17 mouse cellular contexts compared by ENCODE assay signal in genomic region chr3:130961704-130962103, GRCm38 (mm10).
DNase-seq lines count a peak whose midpoint lies in the region; ATAC-seq lines count a peak whose summit lies in the region.
"Had no signal": no experiment of that assay in that cellular context is flagged by ENCODE, and none has a peak within 500 bp of the region (broad histone marks: within the 10 kb centered on the region; RNA-seq: fewer than 3 reads in every experiment).

No protein-coding gene starts in this region.

- peak overlapping the region; percentile 50; the same call in 1 of the 2 replicates for H3K9ac ChIP-seq in heart, embryonic 13.5 days
- peak overlapping the region; percentile 40; the same call in 1 of the 2 replicates for H3K9ac ChIP-seq in forebrain, embryonic 14.5 days (ENCODE audit: low read length)
- H3K9ac ChIP-seq in hindbrain, embryonic 16.5 days (ENCODE audit: low read depth, low read length): no peak overlapping the region
- no peak overlapping the region for H3K9ac ChIP-seq in neural tube, embryonic 14.5 days (replicated peaks; ENCODE audit: low read depth, low read length)
- H3K9ac ChIP-seq: heart, embryonic 12.5 days; liver, embryonic 13.5 days had no signal

- peaks cover 12% of the 10 kb centered on the region for H3K4me1 ChIP-seq in heart, embryonic 13.5 days
- peaks cover 17% of the 10 kb centered on the region for H3K4me1 ChIP-seq in forebrain, embryonic 14.5 days (ENCODE audit: control insufficient read depth, insufficient read depth, low read length)
- H3K4me1 ChIP-seq in hindbrain, embryonic 16.5 days (ENCODE audit: control insufficient read depth, insufficient read depth, low read depth, low read length): peaks cover 17% of the 10 kb centered on the region
- peaks cover 15% of the 10 kb centered on the region; the same call in 1 of the 2 replicates for H3K4me1 ChIP-seq in neural tube, embryonic 14.5 days (ENCODE audit: control insufficient read depth, insufficient read depth, low read length)
- H3K4me1 ChIP-seq: liver, embryonic 13.5 days had no signal

- H3K4me3 ChIP-seq in heart, embryonic 13.5 days: no peak overlapping the region
- H3K4me3 ChIP-seq in forebrain, embryonic 14.5 days (ENCODE audit: low read depth, low read length): no peak overlapping the region
- no peak overlapping the region for H3K4me3 ChIP-seq in hindbrain, embryonic 16.5 days (ENCODE audit: low read length)
- H3K4me3 ChIP-seq in neural tube, embryonic 14.5 days (ENCODE audit: low read depth, low read length): no peak overlapping the region
- H3K4me3 ChIP-seq: heart, embryonic 12.5 days; liver, embryonic 13.5 days had no signal

- DNase-seq in heart, adult 11 months: no peak
- peak; percentile 17 for DNase-seq in forebrain, embryonic 14.5 days (ENCODE audit: low spot score)
- no peak for DNase-seq in ovary, postnatal 36 days (ENCODE audit: low spot score)
- DNase-seq in urinary bladder, adult 2 months (ENCODE audit: low spot score): no peak
- DNase-seq: cerebellum, postnatal 25 days; gastrocnemius, postnatal 10 days; kidney, adult 18-20 months; kidney, postnatal 4 days; layer of hippocampus, postnatal 36 days; left cerebral cortex, postnatal 4 days; liver, embryonic 13.5 days; thymus, postnatal 36 days had no signal

- WGBS in heart, embryonic 13.5 days: 32% methylated on average over 6 of the region's 6 CpGs
- WGBS in forebrain, embryonic 14.5 days: 14% methylated on average over 6 of the region's 6 CpGs
- WGBS in hindbrain, embryonic 16.5 days: 38% methylated on average over 6 of the region's 6 CpGs
- WGBS in neural tube, embryonic 14.5 days: 50% methylated on average over 6 of the region's 6 CpGs

- no peak overlapping the region for H3K4me2 ChIP-seq in heart, embryonic 13.5 days
- no peak overlapping the region; the same call in 1 of the 2 replicates for H3K4me2 ChIP-seq in forebrain, embryonic 14.5 days (ENCODE audit: low read length)
- no peak overlapping the region for H3K4me2 ChIP-seq in hindbrain, embryonic 16.5 days (ENCODE audit: low read length)
- no peak overlapping the region for H3K4me2 ChIP-seq in neural tube, embryonic 14.5 days (ENCODE audit: low read depth, low read length)
- H3K4me2 ChIP-seq: liver, embryonic 13.5 days had no signal

- no peak for ATAC-seq in heart, embryonic 13.5 days (ENCODE audit: extremely low read depth, insufficient number of reproducible peaks, low FRiP score, low TSS enrichment)
- peak; percentile 0; the same call in 1 of the 2 replicates for ATAC-seq in forebrain, embryonic 14.5 days
- peak; percentile 24; the same call in 1 of the 2 replicates for ATAC-seq in hindbrain, embryonic 16.5 days
- ATAC-seq in neural tube, embryonic 14.5 days (ENCODE audit: low read depth): peak; percentile 14
- ATAC-seq: lung, postnatal 0 days had no signal

- H3K27me3 ChIP-seq in heart, embryonic 13.5 days (replicated peaks): no peaks in the 10 kb centered on the region
- H3K27me3 ChIP-seq in forebrain, embryonic 14.5 days (replicated peaks; ENCODE audit: control insufficient read depth, insufficient read depth, low read length): no peaks in the 10 kb centered on the region
- no peaks in the 10 kb centered on the region for H3K27me3 ChIP-seq in hindbrain, embryonic 16.5 days (replicated peaks; ENCODE audit: control insufficient read depth, insufficient read depth, low read length)
- H3K27me3 ChIP-seq in neural tube, embryonic 14.5 days (ENCODE audit: control insufficient read depth, insufficient read depth, low read length): no peaks in the 10 kb centered on the region
- H3K27me3 ChIP-seq: heart, embryonic 12.5 days; liver, embryonic 13.5 days had no signal

- no peaks in the 10 kb centered on the region for H3K36me3 ChIP-seq in heart, embryonic 13.5 days
- H3K36me3 ChIP-seq in forebrain, embryonic 14.5 days (ENCODE audit: control insufficient read depth, insufficient read depth, low read length): no peaks in the 10 kb centered on the region
- no peaks in the 10 kb centered on the region for H3K36me3 ChIP-seq in hindbrain, embryonic 16.5 days (ENCODE audit: control insufficient read depth, insufficient read depth, low read length)
- no peaks in the 10 kb centered on the region for H3K36me3 ChIP-seq in neural tube, embryonic 14.5 days (ENCODE audit: control insufficient read depth, insufficient read depth, low read length)
- H3K36me3 ChIP-seq: heart, embryonic 12.5 days; liver, embryonic 13.5 days had no signal

- H3K27ac ChIP-seq in heart, embryonic 13.5 days (replicated peaks): no peak overlapping the region
- H3K27ac ChIP-seq in forebrain, embryonic 14.5 days (ENCODE audit: low read depth, low read length): peak overlapping the region; percentile 52
- no peak overlapping the region for H3K27ac ChIP-seq in hindbrain, embryonic 16.5 days (ENCODE audit: low read depth, low read length)
- no peak overlapping the region for H3K27ac ChIP-seq in neural tube, embryonic 14.5 days (ENCODE audit: low read depth, low read length)
- H3K27ac ChIP-seq: liver, embryonic 13.5 days had no signal

- no peaks in the 10 kb centered on the region for H3K9me3 ChIP-seq in heart, embryonic 13.5 days
- H3K9me3 ChIP-seq in forebrain, embryonic 14.5 days (replicated peaks; ENCODE audit: control insufficient read depth, low read length): no peaks in the 10 kb centered on the region
- H3K9me3 ChIP-seq in hindbrain, embryonic 16.5 days (ENCODE audit: control insufficient read depth, low read length): no peaks in the 10 kb centered on the region
- H3K9me3 ChIP-seq in neural tube, embryonic 14.5 days (ENCODE audit: control insufficient read depth, low read length): no peaks in the 10 kb centered on the region
- H3K9me3 ChIP-seq: heart, embryonic 12.5 days; liver, embryonic 13.5 days had no signal

Comparison
In these comparisons a context has a peak if more than half of its experiments do, and no peak if none do; other contexts are left out.
1. H3K9ac ChIP-seq: peak in heart, embryonic 13.5 days (single experiment) and forebrain, embryonic 14.5 days (single experiment); none in hindbrain, embryonic 16.5 days (single experiment) and neural tube, embryonic 14.5 days (single experiment).